Mouse (Mus musculus) ES-Bruce4 (cell line): ENCODE results near the gene Dnajb7. TPM values are rescaled to one million over a fixed set of nuclear protein-coding genes. Genes with fewer than 3 reads are reported as not detected.
A peak's percentile ranks its signal among the peaks of the same experiment; 100 is the strongest.

ENCODE experiments used
- H3K27ac ChIP-seq: 2 replicates; pipeline ENCODE4 v1.5.1; 2012; ENCODE audit warnings: low read length, inconsistent platforms; ENCODE audit not compliant: insufficient read depth
- H3K27me3 ChIP-seq: 2 replicates; pipeline ENCODE4 v1.6.1; 2012; ENCODE audit warnings: mild to moderate bottlenecking, low read length, inconsistent platforms; ENCODE audit not compliant: control insufficient read depth, poor library complexity, insufficient read depth, severe bottlenecking
- H3K36me3 ChIP-seq: 2 replicates; pipeline ENCODE4 v1.6.1; 2012; ENCODE audit warnings: inconsistent platforms, mild to moderate bottlenecking, low read length, moderate library complexity; ENCODE audit not compliant: control insufficient read depth, poor library complexity, insufficient read depth, severe bottlenecking
- H3K4me1 ChIP-seq: one replicate; pipeline ENCODE4 v1.8.1; 2011; ENCODE audit warnings: low read length; ENCODE audit not compliant: control insufficient read depth, insufficient read depth
- H3K4me3 ChIP-seq: 2 replicates; pipeline ENCODE4 v1.5.1; 2011; ENCODE audit warnings: low read depth, mild to moderate bottlenecking, low read length
- H3K9ac ChIP-seq: 2 replicates; pipeline ENCODE4 v1.6.1; 2012; ENCODE audit warnings: low read depth, mild to moderate bottlenecking, inconsistent platforms; ENCODE audit not compliant: poor library complexity, severe bottlenecking
- H3K9me3 ChIP-seq: replicated peaks from 2 replicates; pipeline ENCODE4 v1.6.1; 2012; ENCODE audit warnings: mild to moderate bottlenecking, low read length, inconsistent platforms; ENCODE audit not compliant: control insufficient read depth, poor library complexity, insufficient read depth, severe bottlenecking
- CTCF ChIP-seq: IDR thresholded peaks from one replicate; pipeline ENCODE4 v1.8.1; 2011; ENCODE audit warnings: low read depth, low read length
- EP300 ChIP-seq: IDR thresholded peaks from 2 replicates; pipeline ENCODE4 v1.6.1; 2011; ENCODE audit warnings: low read depth, low read length; ENCODE audit not compliant: insufficient read depth
- POLR2A ChIP-seq: IDR thresholded peaks from one replicate; pipeline ENCODE4 v1.8.1; 2011; ENCODE audit warnings: low read length; ENCODE audit not compliant: insufficient read depth
- polyA plus RNA-seq: library from polyadenylated mRNA; stranded (reverse); fragments of >200 nt; gene quantifications from 2 replicates; pipeline ENCODE4 v1.2.4, GENCODE M21; 2011; ENCODE audit warnings: low read depth; ENCODE audit not compliant: missing spikeins, insufficient read depth, insufficient read length

Dnajb7 gene
- polyA plus RNA-seq, 1 experiment = not detected

DNA sequence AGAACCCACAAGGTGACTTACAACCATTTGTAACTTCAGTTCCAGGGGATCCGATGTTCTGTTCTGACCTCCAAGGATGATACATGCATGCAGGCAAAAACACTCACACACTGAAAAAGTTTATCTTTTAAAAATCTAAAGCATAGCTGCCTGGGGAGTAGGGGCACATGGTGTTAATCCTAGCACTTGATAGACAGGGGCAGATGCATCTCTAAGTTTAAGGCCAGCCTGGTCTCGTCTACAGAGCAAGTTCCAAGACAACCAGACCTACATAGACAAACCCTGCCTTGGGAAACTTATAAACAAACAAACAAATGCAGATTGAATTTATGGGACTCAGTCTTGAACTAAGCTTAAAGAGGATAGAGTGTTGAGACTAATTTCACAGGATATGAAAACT, 29.3 kb downstream of the Dnajb7 start:
- Histone ChIP-seq H3K9me3 (no peaks in the 10 kb centered on the region), H3K27me3 (no peaks in the 10 kb centered on the region), H3K36me3 (peaks cover 75% of the 10 kb centered on the region), H3K27ac (no peak overlapping the region), H3K4me3 (no peak overlapping the region), H3K9ac (no peak overlapping the region), H3K4me1 (no peaks in the 10 kb centered on the region)
- TF ChIP-seq EP300 (no peak), POLR2A (no peak), CTCF (no peak)

DNA sequence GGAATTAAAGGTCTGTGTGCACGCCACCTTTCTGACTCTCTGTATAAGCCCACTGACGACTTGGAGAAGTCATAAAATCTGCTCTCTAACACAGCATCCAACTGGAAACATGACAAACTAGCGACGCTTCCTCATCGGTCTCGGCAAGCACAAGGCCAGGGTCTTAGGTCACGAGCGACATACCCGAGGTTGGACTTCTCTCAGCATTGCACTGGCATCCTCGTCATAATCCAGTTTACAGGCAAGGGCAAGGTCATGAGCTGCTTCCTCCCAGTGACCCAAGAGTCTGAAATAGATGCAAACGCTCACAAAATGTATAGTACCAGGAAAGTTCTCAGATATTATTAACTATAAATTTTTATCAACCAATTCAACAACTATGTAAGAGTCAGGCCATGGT, 33.5 kb downstream of the Dnajb7 start:
- no peak for TF ChIP-seq EP300
- no peak for TF ChIP-seq CTCF
- no peak for TF ChIP-seq POLR2A

DNA sequence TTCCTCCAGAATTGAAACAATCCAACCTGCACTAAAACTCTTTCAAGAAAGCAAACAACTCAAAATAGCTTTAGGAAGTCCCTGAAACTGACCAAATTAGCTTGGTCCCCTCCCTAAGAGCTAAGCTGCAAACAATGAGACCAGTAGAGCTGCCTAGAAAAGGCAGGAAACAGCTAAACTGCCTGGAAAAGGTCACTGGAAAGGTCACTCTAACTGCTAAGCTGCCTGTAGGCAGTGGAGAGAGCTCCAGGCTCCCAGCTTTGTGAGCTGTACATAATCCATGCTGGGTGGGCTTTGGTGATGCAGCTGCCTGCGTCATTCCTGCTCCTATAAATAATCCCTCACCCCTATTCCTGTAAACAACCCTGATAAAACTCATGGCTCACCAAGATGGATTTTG, 37.7 kb downstream of the Dnajb7 start:
- no peak overlapping the region for H3K4me3 ChIP-seq
- H3K36me3 ChIP-seq = peaks cover 79% of the 10 kb centered on the region
- no peaks in the 10 kb centered on the region for H3K4me1 ChIP-seq
- TF ChIP-seq CTCF (no peak), EP300 (0 out of 2 replicates have a peak, but pooled peaks have one; percentile 59)
- H3K9me3 ChIP-seq = no peaks in the 10 kb centered on the region
- no peaks in the 10 kb centered on the region for H3K27me3 ChIP-seq
- no peak overlapping the region; the same call in 1 of the 2 replicates for H3K27ac ChIP-seq
- no peak overlapping the region for H3K9ac ChIP-seq

More for the DNA sequence above, 33.5 kb downstream of the Dnajb7 start:
- H3K36me3 ChIP-seq = peaks cover 75% of the 10 kb centered on the region
- H3K27ac ChIP-seq = no peak overlapping the region
- H3K9ac ChIP-seq = no peak overlapping the region
- no peak overlapping the region for H3K4me3 ChIP-seq
- H3K9me3 ChIP-seq = no peaks in the 10 kb centered on the region
- no peaks in the 10 kb centered on the region for H3K4me1 ChIP-seq
- no peaks in the 10 kb centered on the region for H3K27me3 ChIP-seq

DNA sequence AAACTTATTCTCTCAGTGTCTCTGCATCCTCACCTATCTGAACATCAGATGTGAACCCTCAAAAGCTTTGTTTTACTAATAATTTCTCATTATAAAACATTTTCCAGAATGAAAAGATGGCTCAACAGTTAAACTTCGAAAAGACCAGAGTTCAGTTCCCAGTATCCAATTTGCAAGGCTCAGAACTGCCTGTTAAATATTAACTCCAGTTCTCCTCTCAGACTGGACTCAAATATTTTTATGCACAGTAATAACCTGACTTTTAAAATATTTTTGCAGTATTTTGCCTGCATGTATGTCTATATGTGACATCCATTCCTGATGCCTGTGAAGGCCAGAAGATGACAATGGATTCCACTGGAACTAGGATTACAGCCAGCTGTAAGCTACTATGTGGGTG, 39.5 kb downstream of the Dnajb7 start:
- no peak for TF ChIP-seq CTCF
- TF ChIP-seq POLR2A = no peak
- TF ChIP-seq EP300 = no peak
- H3K9ac ChIP-seq = no peak overlapping the region
- no peak overlapping the region for H3K4me3 ChIP-seq
- no peak overlapping the region for H3K27ac ChIP-seq
- no peaks in the 10 kb centered on the region for H3K27me3 ChIP-seq
- H3K4me1 ChIP-seq = no peaks in the 10 kb centered on the region
- H3K9me3 ChIP-seq = no peaks in the 10 kb centered on the region
- peaks cover 85% of the 10 kb centered on the region for H3K36me3 ChIP-seq

GRCm38 (mm10) chr15:81366241-81366640, 41.9 kb downstream of the Dnajb7 start:
- no peak overlapping the region for H3K4me3 ChIP-seq
- H3K9me3 ChIP-seq = no peaks in the 10 kb centered on the region
- peaks cover 74% of the 10 kb centered on the region for H3K36me3 ChIP-seq
- no peak overlapping the region for H3K9ac ChIP-seq
- no peaks in the 10 kb centered on the region for H3K4me1 ChIP-seq
- no peak overlapping the region for H3K27ac ChIP-seq
- H3K27me3 ChIP-seq = no peaks in the 10 kb centered on the region
- TF ChIP-seq POLR2A (no peak), CTCF (no peak), EP300 (no peak)

- Histone ChIP-seq H3K4me1 (no peaks in the 10 kb centered on the region), H3K36me3 (peaks cover 67% of the 10 kb centered on the region), H3K4me3 (no peak overlapping the region), H3K9me3 (no peaks in the 10 kb centered on the region), H3K9ac (no peak overlapping the region), H3K27ac (no peak overlapping the region), H3K27me3 (no peaks in the 10 kb centered on the region)
- TF ChIP-seq EP300 (no peak), POLR2A (no peak), CTCF (no peak)
Observed at GRCm38 (mm10) chr15:81365246-81365645, 42.9 kb downstream of the Dnajb7 start.
